Mouse (Mus musculus): ENCODE measurements around the gene Foxd3. TPM values are rescaled to one million over a fixed set of nuclear protein-coding genes. Genes with fewer than 3 reads are reported as not detected.
A peak's percentile ranks its signal among the peaks of the same experiment; 100 is the strongest.

Gene Foxd3
- polyA plus RNA-seq, 1 experiment from 2014 or later: 0.07 TPM

DNA sequence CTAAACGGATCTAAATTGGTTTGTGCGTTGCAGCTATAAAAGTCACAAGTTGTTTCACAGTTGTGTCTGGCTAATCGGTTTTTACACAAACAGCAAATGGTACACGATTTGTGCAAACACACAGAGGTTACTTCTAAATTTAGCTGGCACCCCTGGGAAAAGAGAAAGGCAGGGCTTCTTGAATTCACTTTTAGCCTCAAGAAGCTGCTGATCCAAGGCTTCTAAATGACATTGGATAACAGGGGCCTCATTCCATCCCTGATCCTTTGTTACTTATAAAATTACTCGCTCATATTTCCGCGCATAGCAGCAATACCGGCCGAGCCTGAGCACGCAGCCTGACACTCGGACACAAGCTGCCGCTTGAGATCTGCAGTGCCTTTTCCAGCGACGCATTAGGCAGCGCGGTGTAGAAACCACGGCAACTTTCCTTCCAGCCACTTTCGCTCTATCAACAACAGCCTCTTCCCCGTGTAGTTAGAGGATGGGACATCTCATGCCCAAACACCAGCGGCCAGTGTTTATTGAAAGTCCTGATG, 4.0 kb downstream of the Foxd3 start:
- no peak overlapping the region for H3K4me3 ChIP-seq
- DNase-seq (ENCODE audit: extremely low spot score, low spot score): peak; percentile 56
- no peaks in the 10 kb centered on the region for H3K9me3 ChIP-seq
- H3K27me3 ChIP-seq (ENCODE audit: poor library complexity, severe bottlenecking): peaks cover 100% of the 10 kb centered on the region
- WGBS: under 1% methylated on average over 20 of the region's 20 CpGs
- H3K36me3 ChIP-seq (replicated peaks): no peaks in the 10 kb centered on the region
- H3K27ac ChIP-seq: no peak overlapping the region
- H3K4me1 ChIP-seq: peaks cover 33% of the 10 kb centered on the region

DNA sequence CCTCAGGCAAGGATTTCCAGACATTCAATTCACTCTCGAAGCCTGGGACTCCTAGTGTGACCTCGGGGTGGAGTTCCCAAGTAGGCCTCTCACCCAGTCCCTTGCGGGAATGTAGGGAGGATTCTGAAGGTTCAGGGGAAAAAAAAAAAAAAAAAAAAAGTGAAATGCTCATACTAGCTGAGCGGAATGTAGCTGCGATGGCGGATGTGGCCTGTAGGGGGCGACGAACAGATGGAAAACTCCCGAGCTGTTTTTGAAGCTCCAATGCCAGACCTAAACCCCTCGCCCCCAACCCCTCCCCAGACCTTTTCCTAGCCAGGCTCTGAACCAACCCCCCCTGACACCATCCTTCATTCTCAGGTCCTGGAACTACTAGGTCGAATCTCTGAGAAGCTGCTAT, 4.9 kb downstream of the Foxd3 start:
- H3K27ac ChIP-seq: no peak overlapping the region
- H3K36me3 ChIP-seq (replicated peaks): no peaks in the 10 kb centered on the region
- H3K4me3 ChIP-seq: no peak overlapping the region
- peak; percentile 83 for DNase-seq (ENCODE audit: extremely low spot score, low spot score)
- 2% methylated on average over 11 of the region's 11 CpGs for WGBS
- H3K9me3 ChIP-seq: no peaks in the 10 kb centered on the region
- peaks cover 29% of the 10 kb centered on the region for H3K4me1 ChIP-seq
- peaks cover 100% of the 10 kb centered on the region for H3K27me3 ChIP-seq (ENCODE audit: poor library complexity, severe bottlenecking)

DNA sequence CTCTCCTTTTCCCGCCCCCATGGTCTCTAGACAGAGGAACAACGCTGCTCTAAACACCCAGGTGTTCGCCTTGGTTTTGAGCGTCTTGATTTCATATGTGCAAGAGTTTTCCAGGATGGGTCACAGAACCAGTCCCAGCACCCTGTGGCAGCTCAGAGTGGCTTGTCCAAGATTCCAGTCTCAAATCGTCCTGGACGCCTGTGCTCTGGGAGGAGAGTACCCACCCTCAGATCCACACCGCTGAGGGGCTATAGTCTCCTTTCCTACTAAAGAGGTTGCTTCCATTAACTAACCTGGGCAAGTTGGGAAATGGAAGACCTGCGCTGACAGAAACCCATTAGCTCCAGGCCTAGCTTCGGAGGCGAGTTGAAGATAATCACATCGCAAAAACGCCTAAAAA, 5.9 kb downstream of the Foxd3 start:
- Histone ChIP-seq H3K27me3 (ENCODE audit: poor library complexity, severe bottlenecking) (peaks cover 100% of the 10 kb centered on the region), H3K4me1 (peaks cover 19% of the 10 kb centered on the region), H3K9me3 (no peaks in the 10 kb centered on the region), H3K4me3 (no peak overlapping the region), H3K27ac (no peak overlapping the region), H3K36me3 (replicated peaks) (no peaks in the 10 kb centered on the region)
- no peak for DNase-seq (ENCODE audit: extremely low spot score, low spot score)
- WGBS: 4% methylated on average over 12 of the region's 12 CpGs

DNA sequence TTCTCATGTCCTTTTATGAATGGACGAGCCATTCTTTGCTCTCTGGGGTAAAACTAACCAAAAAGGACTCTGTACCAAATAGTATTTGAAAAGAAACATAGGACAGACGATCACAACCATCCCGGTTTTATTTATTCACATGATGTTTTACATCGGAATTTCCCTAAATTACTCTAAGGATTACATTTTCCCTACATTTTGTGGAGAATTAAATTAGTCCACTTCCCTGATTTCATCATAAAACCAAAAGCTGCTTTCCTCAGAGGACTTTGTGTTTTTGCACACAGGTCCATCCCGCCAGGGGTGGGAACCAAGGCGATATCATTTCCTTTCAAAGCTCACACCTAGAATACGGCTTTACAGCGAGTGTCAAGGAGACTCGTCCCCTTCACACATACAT, 6.3 kb downstream of the Foxd3 start:
- H3K4me3 ChIP-seq: no peak overlapping the region
- peaks cover 14% of the 10 kb centered on the region for H3K4me1 ChIP-seq
- WGBS: 8% methylated on average over 9 of the region's 9 CpGs
- H3K36me3 ChIP-seq (replicated peaks): no peaks in the 10 kb centered on the region
- no peak for DNase-seq (ENCODE audit: extremely low spot score, low spot score)
- H3K27me3 ChIP-seq (ENCODE audit: poor library complexity, severe bottlenecking): peaks cover 98% of the 10 kb centered on the region
- no peaks in the 10 kb centered on the region for H3K9me3 ChIP-seq
- no peak overlapping the region for H3K27ac ChIP-seq

DNA sequence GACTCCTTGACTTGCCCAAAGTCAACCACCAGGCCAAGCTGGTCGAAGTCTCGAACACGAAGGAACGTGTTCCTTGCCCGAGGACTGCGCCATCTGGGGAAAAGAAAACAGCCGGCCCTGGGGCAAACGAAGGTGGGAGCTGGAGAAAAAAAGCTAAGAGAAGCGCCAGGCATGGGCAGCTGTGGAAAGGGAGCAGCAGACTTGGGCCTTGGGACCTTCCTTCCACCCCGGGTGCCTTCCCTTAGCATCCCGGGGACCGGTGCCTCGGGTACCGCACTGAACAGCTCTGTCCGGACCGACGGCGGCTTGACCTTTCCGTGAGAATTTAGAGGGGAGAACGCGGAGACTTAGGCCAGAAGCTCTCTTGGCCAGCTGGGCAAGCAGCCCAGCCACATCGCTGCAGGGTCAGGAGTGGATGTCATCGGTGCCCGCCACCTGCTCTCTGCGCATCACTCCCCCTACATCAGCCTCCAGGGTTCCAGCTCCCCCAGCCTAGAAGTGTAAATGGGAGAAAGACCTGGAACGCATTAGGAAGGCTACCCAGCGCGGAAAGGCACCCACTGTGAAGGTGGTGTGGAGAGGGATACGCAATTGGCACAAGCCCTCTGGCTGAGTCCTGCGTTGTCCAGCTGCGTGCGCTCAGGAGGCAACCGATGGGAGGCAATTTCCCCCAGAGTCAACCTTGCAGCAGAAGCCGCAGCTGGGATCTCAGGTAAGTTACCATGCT, 6.9 kb downstream of the Foxd3 start:
- Histone ChIP-seq H3K27ac (no peak overlapping the region), H3K36me3 (replicated peaks) (no peaks in the 10 kb centered on the region), H3K27me3 (ENCODE audit: poor library complexity, severe bottlenecking) (peaks cover 92% of the 10 kb centered on the region), H3K4me1 (peaks cover 9% of the 10 kb centered on the region), H3K4me3 (no peak overlapping the region), H3K9me3 (no peaks in the 10 kb centered on the region)
- 2% methylated on average over 34 of the region's 34 CpGs for WGBS
- peak; percentile 39 for DNase-seq (ENCODE audit: extremely low spot score, low spot score)

DNA sequence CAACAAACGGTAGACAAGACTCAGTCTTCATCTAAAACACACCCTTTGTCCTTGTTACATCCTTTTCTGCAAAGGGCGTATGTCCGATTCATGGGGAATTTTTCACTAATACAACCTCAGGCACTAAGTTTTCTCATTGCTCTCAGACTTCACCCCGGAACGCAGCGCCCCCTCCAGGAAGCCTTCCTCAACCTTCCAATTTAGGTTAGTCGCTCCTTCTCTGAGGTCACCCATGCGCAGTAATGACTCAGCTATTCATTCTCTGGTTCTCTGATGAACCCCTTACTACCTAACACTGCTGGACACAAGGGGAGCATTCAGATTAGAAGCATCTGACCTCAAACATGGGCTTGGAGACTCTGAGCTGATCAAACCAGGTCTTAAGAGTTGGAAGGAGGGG, 7.6 kb downstream of the Foxd3 start:
- DNase-seq (ENCODE audit: extremely low spot score, low spot score): no peak
- 11% methylated on average over 8 of the region's 8 CpGs for WGBS

DNA sequence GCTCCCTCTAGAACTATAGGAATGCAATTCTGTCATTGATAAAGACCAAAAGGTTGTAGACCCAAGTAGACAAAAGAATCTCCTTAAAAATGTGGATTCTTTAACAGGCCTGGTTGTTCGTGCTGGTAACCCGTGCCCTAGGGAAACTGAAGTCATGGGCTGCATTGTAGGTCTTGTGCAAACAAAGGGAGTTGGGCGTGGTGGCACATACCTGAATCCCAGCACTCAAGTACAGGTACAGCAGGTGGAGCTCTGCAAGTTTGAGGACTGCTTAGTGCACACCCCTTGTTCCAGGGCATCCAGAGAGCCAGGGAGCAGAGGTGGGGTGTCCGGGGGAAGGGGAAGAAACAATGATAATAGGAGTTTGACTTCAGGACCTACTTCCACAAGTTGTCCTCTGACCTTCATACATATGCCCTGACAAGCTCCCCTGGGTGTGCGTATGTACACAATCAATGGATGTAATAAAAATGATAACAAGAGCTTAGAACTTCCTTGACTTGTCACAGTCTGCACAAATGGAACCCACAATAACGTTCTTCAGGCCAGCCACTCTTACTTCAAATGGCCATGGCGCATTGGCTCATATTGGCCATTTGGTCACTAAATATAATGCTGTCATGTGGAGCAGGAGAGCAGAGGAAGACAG, 14.2 kb downstream of the Foxd3 start:
- H3K4me3 ChIP-seq: no peak overlapping the region
- WGBS: 89% methylated on average over 7 of the region's 7 CpGs
- no peaks in the 10 kb centered on the region for H3K36me3 ChIP-seq (replicated peaks)

More for the DNA sequence above, 7.6 kb downstream of the Foxd3 start:
- no peak overlapping the region for H3K4me3 ChIP-seq
- H3K27me3 ChIP-seq (ENCODE audit: poor library complexity, severe bottlenecking): peaks cover 85% of the 10 kb centered on the region
- peaks cover 8% of the 10 kb centered on the region for H3K4me1 ChIP-seq
- H3K36me3 ChIP-seq (replicated peaks): no peaks in the 10 kb centered on the region
- no peak overlapping the region for H3K27ac ChIP-seq
- H3K9me3 ChIP-seq: no peaks in the 10 kb centered on the region

DNA sequence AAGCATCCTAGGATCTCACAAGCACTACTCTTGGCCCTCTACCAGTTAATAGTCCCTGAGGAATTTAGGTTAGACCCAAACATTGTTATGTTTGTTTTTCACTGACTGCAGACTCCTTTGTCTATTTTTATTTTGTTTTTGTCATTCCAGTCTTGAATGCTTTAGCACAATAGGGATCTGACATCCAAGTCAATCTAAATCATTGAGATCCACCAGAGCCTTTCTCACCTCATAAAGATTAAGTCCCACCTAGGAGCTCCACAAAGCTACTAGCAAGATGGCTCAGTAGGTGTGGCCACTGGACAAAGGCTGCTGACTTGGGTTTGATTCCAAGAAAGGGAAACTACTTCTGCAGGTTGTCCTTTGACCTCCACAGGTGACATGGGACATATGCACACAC, 19.1 kb downstream of the Foxd3 start:
- Histone ChIP-seq H3K27ac (no peak overlapping the region), H3K27me3 (ENCODE audit: poor library complexity, severe bottlenecking) (no peaks in the 10 kb centered on the region), H3K9me3 (0 out of 2 replicates have a peak, but pooled peaks cover 3% of the 10 kb centered on the region), H3K36me3 (replicated peaks) (no peaks in the 10 kb centered on the region), H3K4me3 (no peak overlapping the region), H3K4me1 (no peaks in the 10 kb centered on the region)
- no peak for DNase-seq (ENCODE audit: extremely low spot score, low spot score)

More for the DNA sequence above, 14.2 kb downstream of the Foxd3 start:
- no peaks in the 10 kb centered on the region for H3K4me1 ChIP-seq
- H3K9me3 ChIP-seq: 0 out of 2 replicates have a peak, but pooled peaks cover 3% of the 10 kb centered on the region
- peaks cover 19% of the 10 kb centered on the region for H3K27me3 ChIP-seq (ENCODE audit: poor library complexity, severe bottlenecking)
- H3K27ac ChIP-seq: no peak overlapping the region
- DNase-seq (ENCODE audit: extremely low spot score, low spot score): no peak

DNA sequence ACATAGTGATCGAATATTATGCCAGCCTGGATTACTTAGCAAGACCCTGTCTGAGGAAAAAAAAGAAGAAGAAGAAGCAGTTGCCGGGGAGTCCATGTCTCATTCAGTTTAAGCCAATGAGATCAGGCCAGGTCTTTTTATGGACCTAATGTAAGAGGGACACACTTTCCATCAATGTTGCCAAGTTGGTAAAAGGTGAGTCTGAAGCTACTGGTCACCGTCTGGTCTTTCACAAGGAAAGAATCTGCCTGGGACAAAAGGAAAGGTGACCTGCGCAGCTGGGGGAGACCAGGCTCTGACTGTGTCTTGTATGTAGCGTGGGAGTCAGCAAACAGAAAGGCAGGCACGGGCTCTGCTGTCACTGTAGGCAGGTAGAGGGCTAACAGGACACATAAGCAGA, 27.8 kb downstream of the Foxd3 start:
- no peak for DNase-seq (ENCODE audit: extremely low spot score, low spot score)
- H3K27ac ChIP-seq: no peak overlapping the region
- WGBS: 92% methylated on average over 6 of the region's 6 CpGs

DNA sequence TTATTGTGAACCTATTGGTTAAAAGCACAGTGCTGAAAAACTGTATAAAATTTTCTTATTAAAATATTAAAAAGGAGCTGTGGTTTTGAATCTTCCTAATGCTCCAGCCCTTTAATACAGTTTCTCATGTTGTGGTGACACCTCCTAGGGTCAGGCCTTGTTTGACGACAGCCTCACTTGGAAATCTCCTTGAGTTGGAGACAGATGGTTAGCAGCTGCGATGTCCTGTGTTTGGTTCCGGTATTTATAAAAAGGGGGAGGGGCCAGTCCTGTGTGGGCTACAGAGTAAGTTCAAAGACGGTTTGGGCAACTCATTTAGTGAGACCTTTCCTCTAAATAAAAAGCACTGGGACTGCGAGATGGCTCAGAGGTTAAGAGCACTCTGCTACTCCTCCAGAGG, 30.2 kb downstream of the Foxd3 start:
- Histone ChIP-seq H3K4me3 (no peak overlapping the region), H3K4me1 (no peaks in the 10 kb centered on the region), H3K36me3 (replicated peaks) (no peaks in the 10 kb centered on the region), H3K9me3 (no peaks in the 10 kb centered on the region), H3K27me3 (ENCODE audit: poor library complexity, severe bottlenecking) (no peaks in the 10 kb centered on the region), H3K27ac (no peak overlapping the region)
- no peak for DNase-seq (ENCODE audit: extremely low spot score, low spot score)
- 75% methylated on average over 5 of the region's 5 CpGs for WGBS

More for the DNA sequence above, 27.8 kb downstream of the Foxd3 start:
- Histone ChIP-seq H3K36me3 (replicated peaks) (no peaks in the 10 kb centered on the region), H3K9me3 (no peaks in the 10 kb centered on the region), H3K27me3 (ENCODE audit: poor library complexity, severe bottlenecking) (no peaks in the 10 kb centered on the region), H3K4me3 (no peak overlapping the region), H3K4me1 (no peaks in the 10 kb centered on the region)

Small RNAs within 50 kb of the gene (microRNA-seq; reads per million reads assigned to microRNA genes)
- gene Gm23366: not detected

Other genes with a start within 250 kb of the Foxd3 start
- gene Alg6, start 59.4 kb downstream of the Foxd3 start, polyA plus RNA-seq (2016; fragmentation: Nextera tagmentation; extraction: Ambion mirVana): 20.0 and 20.5 TPM in 2 replicates
- gene Efcab7, start 172.9 kb downstream of the Foxd3 start, polyA plus RNA-seq (2016; fragmentation: Nextera tagmentation; extraction: Ambion mirVana): 24.8 and 27.0 TPM in 2 replicates